Mouse (Mus musculus) hindbrain, embryonic 12.5 days (tissue): Measurements from ENCODE around the gene Mms19. TPM values are rescaled to one million over a fixed set of nuclear protein-coding genes. Genes with fewer than 3 reads are reported as not detected.
"Not testable (repeated sequence)": the region's sequence is repeated elsewhere in the genome, so short reads cannot be mapped to it uniquely, and the experiment has no call there.

ENCODE experiments used
- ATAC-seq: fragments of 200-750 bp; cut with Nextera tagmentation; 2 replicates; pipeline ENCODE4 v1.8.0; 2017; ENCODE audit warnings: moderate TSS enrichment; ENCODE audit not compliant: low FRiP score
- H3K27ac ChIP-seq: fragments of 300-500 bp; sonication (generic); 2 replicates; pipeline ENCODE4 v1.5.1; 2016; ENCODE audit warnings: mild to moderate bottlenecking
- H3K27me3 ChIP-seq: fragments of 300-500 bp; sonication (generic); 2 replicates; pipeline ENCODE4 v1.6.1; 2016; ENCODE audit warnings: mild to moderate bottlenecking
- H3K36me3 ChIP-seq: fragments of 300-500 bp; sonication (generic); 2 replicates; pipeline ENCODE4 v1.6.1; 2016; ENCODE audit warnings: mild to moderate bottlenecking
- H3K4me1 ChIP-seq: fragments of 300-500 bp; sonication (generic); 2 replicates; pipeline ENCODE4 v1.6.1; 2016
- H3K4me2 ChIP-seq: fragments of 300-500 bp; sonication (generic); replicated peaks from 2 replicates; pipeline ENCODE4 v1.6.1; 2016; ENCODE audit warnings: mild to moderate bottlenecking
- H3K4me3 ChIP-seq: fragments of 300-500 bp; sonication (generic); 2 replicates; pipeline ENCODE4 v1.5.1; 2016; ENCODE audit warnings: mild to moderate bottlenecking
- H3K9ac ChIP-seq: fragments of 300-500 bp; sonication (generic); 2 replicates; pipeline ENCODE4 v1.6.1; 2016; ENCODE audit warnings: mild to moderate bottlenecking, moderate library complexity
- H3K9me3 ChIP-seq: fragments of 300-500 bp; sonication (generic); replicated peaks from 2 replicates; pipeline ENCODE4 v1.6.1; 2016; ENCODE audit warnings: mild to moderate bottlenecking
- WGBS: fragments of 180-500 bp; shearing (Covaris S2); methylation state at CpG from one replicate; pipeline ENCODE4 v1.1.7; 2016; 5-methylcytosine and 5-hydroxymethylcytosine counted together
- polyA plus RNA-seq: library from polyadenylated mRNA; unstranded; fragments of >200 nt; fragmentation: Nextera tagmentation; extraction: Ambion mirVana; gene quantifications from 2 replicates; pipeline ENCODE4 v1.2.1, GENCODE M21; 2016

Gene Mms19
- polyA plus RNA-seq, 1 experiment from 2014 or later, result 33.1 TPM

DNA sequence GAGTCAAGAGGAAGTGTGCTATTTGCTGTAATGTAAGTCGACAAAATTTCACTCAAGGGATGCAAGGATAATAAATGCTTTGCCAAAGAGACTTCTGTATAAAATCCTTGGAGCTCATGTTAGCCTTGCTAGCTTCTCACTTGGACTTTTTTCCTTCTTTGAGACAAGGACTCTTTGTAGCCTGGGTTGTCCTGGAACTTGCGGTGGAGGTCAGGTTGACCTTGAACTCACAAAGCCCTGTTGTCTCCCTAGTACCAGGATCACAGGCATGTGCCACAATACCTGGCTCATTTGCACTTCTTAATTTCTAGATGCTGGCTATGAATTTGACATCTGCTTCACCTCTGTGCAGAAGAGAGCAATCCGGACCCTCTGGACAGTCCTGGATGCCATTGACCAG lies 65.7 kb downstream of the Mms19 start:
- WGBS, result 92% methylated on average over 3 of the region's 3 CpGs
- Histone ChIP-seq H3K36me3 (peaks cover 37% of the 10 kb centered on the region), H3K27ac (no peak overlapping the region), H3K4me2 (no peak overlapping the region), H3K4me1 (peaks cover 20% of the 10 kb centered on the region), H3K9me3 (no peaks in the 10 kb centered on the region), H3K4me3 (no peak overlapping the region), H3K27me3 (no peaks in the 10 kb centered on the region), H3K9ac (no peak overlapping the region)
- no peak for ATAC-seq

DNA sequence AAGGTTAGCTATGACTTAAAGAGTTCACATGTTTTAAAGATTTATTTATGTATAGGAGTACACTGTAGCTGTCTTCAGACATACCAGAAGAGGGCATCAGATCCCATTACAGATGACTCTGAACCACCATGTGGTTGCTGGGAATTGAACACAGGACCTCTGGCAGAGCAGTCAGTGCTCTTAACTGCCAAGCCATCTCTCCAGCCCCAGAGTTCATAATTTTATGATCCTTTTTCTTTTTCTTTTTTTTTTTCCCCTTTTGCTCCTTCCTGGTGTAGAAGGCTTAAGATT lies 66.4 kb downstream of the Mms19 start:
- Histone ChIP-seq H3K4me1 (peaks cover 20% of the 10 kb centered on the region), H3K4me2 (peak overlapping the region; percentile 65; the same call in 1 of the 2 replicates), H3K36me3 (peaks cover 32% of the 10 kb centered on the region)
- H3K27me3 ChIP-seq, H3K4me3 ChIP-seq, ATAC-seq, H3K27ac ChIP-seq, H3K9ac ChIP-seq, H3K9me3 ChIP-seq: not testable (repeated sequence)

DNA sequence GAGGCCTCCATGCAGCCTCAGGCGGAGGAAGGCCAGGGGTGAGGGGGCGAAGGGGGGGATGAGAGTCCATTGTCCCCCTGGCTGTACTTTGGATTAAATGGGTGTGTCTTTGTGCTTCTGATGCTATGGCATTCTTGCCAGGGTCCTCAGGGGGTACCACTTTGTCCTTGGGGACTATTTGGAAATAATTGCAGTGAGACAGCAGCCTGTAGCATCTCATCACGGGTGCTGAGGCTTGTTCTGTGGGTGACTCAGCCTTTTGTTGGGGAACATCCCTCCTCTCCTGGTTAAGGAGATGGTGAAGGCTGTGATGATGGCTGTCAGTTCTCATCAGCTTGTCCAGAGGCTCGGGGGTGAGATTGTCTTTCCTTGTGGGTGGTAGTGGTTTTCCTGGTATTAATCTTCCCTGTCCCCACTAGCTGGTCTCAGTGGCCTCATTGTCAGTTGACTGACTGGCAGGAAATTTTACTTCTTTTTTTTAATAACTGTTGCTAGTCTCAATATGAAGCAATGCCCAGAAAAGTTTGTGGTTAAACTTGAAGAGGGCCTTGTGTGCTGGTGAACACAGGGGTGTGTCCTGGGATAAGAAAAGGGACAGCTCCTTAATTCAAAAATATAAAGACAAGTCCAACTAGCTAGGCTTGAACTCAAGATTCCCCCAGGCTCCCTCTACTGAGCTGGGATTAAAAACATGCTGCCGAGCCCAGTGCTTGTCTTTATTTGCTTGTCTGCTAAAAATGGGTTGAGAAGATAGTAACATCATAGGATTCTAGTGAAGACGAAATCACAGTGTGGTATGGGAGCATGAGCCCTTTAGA lies 67.0 kb downstream of the Mms19 start:
- WGBS, result 41% methylated on average over 6 of the region's 6 CpGs
- Histone ChIP-seq H3K27me3 (no peaks in the 10 kb centered on the region), H3K4me2 (peak overlapping the region; percentile 65), H3K36me3 (peaks cover 26% of the 10 kb centered on the region), H3K4me3 (peak overlapping the region; percentile 93), H3K9me3 (no peaks in the 10 kb centered on the region), H3K9ac (peak overlapping the region; percentile 93), H3K4me1 (peaks cover 20% of the 10 kb centered on the region), H3K27ac (no peak overlapping the region)
- no peak for ATAC-seq

DNA sequence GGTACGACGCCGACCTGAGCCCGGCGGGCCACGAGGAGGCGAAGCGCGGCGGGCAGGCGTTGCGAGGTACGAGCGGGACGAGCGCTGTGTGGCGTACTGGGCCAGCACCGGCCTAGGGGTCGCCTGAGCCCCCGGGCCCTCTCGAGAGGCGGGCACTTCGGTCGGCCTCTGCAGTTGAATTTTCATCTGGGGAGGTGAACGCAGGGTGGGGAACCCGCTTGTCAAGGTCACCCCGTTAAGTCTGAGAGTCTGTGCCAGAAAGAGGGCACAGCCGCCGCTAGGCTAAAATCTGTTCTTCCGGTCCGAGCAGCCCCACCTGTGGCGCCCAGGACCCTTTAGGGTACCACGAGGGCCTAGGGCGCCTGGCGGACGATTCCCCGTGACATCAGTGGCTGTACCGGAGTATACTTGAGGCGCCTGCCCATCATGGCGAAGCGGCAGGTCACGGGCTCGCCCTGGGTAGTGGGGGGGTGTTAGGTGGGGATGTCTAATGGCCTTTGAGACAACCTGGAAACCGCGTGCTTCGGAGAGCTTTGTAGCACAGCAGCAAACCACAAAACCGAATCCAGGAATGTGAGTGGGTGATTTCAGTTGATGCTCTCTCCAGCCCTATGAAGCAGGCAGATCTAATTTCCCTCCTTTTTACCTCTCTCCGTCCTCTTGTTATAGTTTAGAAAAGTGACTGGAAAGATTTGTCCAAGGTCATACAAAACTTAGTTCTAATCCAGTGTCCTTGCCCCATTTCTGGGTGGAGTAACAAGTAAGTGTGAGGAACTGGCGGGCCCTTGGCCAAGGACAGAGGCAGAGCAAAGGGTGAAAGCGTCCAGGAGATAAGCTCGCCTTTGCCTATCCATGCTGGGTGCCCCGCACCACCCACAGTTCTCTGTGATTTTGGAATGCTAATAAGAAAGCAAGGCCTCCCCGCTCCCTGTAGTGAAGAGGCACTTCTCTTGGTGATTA lies 68.6 kb downstream of the Mms19 start:
- Histone ChIP-seq H3K36me3 (peaks cover 20% of the 10 kb centered on the region), H3K27ac (peak overlapping the region; percentile 87), H3K4me2 (peak overlapping the region; percentile 65), H3K9me3 (no peaks in the 10 kb centered on the region), H3K4me3 (peak overlapping the region; percentile 93), H3K27me3 (no peaks in the 10 kb centered on the region), H3K4me1 (peaks cover 20% of the 10 kb centered on the region), H3K9ac (peak overlapping the region; percentile 93)
- ATAC-seq, result peak; percentile 49
- WGBS, result under 1% methylated on average over 48 of the region's 53 CpGs

DNA sequence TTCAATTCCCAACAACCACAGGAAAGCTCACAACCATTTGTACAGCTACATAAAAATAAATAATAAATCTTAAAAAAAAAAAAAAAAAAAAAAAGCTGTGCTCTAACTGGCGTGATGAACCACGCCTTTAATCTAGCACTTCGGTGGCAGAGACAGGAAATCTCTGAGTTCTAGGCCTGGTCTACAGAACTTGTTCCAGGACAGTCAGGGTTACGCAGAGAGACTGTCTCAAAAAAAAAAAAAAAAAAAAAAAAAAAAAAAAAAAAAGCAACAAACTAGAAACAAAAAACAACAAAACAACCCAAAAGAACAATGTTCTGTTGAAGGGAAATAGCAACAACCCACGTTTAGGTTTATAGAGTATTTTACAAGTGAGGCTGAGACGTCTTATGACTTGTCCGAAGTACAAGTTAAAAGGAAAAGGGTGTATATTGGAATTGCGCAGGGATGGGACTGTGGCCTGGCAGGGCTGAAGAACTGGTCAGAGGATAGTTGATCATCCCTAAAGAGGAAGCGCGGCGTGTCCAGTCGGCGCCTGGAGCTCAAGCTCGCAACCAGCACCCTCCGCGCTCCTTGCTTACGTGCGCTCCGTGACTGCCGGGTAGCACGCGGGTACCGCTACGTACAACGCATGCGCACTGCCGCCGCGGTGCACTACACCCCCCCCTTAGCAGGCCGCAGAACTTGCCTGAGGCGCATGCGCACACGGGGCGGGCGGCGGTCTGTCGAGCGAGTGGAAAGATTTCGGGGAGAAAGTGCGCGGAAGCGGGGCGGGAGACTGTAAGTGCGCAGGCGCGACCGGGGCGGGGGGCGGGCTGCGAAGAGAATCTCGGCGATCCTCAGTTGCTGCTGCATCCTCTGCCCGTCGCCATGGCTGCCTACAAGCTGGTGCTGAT lies 69.5 kb downstream of the Mms19 start, which contains the start of gene Pgam1:
Gene Pgam1, plus strand, starts transcription at position 746 of the 896 bp plus-strand sequence.
- Histone ChIP-seq H3K4me3 (peak within 1 kb of the TSS; percentile 93), H3K9me3 (no peaks in the 10 kb centered on the region), H3K4me1 (peaks cover 20% of the 10 kb centered on the region), H3K4me2 (peak within 1 kb of the TSS; percentile 65), H3K9ac (peak within 1 kb of the TSS; percentile 93), H3K36me3 (peaks cover 10% of the 10 kb centered on the region), H3K27ac (peak within 1 kb of the TSS; percentile 87), H3K27me3 (0 out of 2 replicates have a peak, but pooled peaks cover 4% of the 10 kb centered on the region)
- 5% methylated on average over 54 of the region's 54 CpGs for WGBS
- ATAC-seq, result peak; percentile 95

DNA sequence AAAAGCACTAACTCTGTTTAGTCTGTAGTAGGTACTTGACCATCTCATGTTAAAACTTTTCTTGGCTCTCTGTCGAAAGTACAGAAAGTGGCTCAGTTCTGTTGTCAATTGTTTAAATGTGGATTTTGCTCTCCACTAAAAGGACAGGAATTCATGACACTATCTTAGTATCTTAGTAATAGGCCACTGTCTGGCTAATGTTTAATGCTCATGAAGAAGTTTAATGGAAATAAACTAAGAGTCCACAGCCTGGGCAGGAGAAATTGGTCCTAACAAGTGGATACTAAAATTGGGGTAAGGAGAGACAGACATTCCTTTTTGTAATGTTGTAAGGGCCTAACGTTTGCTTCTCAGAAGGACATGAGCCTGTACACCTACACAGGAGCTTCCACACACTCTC lies 70.6 kb downstream of the Mms19 start:
- Histone ChIP-seq H3K4me1 (peaks cover 20% of the 10 kb centered on the region), H3K4me2 (no peak overlapping the region), H3K36me3 (0 out of 2 replicates have a peak, but pooled peaks cover 2% of the 10 kb centered on the region), H3K27ac (no peak overlapping the region), H3K27me3 (0 out of 2 replicates have a peak, but pooled peaks cover 4% of the 10 kb centered on the region), H3K4me3 (no peak overlapping the region), H3K9ac (no peak overlapping the region), H3K9me3 (no peaks in the 10 kb centered on the region)
- 82% methylated on average over 2 of the region's 2 CpGs for WGBS
- ATAC-seq, result no peak

DNA sequence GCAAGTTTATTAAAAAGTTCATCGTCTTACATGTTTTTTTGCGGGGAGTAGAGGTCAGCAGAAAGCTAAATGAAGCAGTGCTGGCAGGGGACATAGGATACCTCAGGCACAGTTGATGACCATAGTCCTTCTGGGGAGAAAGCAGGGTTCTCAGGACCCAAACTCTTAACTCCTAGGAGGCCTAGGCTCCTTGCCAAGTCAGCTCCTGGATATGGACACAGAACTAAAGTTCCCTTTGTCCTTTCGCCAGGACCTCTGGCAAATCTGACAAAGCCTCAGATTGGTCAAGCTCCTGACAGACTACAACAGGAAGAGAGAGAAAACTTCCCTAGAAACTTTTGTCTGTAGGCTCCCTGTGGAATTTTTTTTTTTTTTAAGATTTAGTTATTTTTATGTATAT lies 72.2 kb downstream of the Mms19 start:
- H3K4me1 ChIP-seq, result peaks cover 13% of the 10 kb centered on the region
- H3K9me3 ChIP-seq, result no peaks in the 10 kb centered on the region
- no peak overlapping the region for H3K4me2 ChIP-seq
- no peak overlapping the region for H3K9ac ChIP-seq
- 0 out of 2 replicates have a peak, but pooled peaks cover 4% of the 10 kb centered on the region for H3K27me3 ChIP-seq
- H3K4me3 ChIP-seq, result no peak overlapping the region
- no peak overlapping the region for H3K27ac ChIP-seq
- no peaks in the 10 kb centered on the region for H3K36me3 ChIP-seq
- WGBS, result 91% methylated on average over 3 of the region's 3 CpGs
- no peak for ATAC-seq

DNA sequence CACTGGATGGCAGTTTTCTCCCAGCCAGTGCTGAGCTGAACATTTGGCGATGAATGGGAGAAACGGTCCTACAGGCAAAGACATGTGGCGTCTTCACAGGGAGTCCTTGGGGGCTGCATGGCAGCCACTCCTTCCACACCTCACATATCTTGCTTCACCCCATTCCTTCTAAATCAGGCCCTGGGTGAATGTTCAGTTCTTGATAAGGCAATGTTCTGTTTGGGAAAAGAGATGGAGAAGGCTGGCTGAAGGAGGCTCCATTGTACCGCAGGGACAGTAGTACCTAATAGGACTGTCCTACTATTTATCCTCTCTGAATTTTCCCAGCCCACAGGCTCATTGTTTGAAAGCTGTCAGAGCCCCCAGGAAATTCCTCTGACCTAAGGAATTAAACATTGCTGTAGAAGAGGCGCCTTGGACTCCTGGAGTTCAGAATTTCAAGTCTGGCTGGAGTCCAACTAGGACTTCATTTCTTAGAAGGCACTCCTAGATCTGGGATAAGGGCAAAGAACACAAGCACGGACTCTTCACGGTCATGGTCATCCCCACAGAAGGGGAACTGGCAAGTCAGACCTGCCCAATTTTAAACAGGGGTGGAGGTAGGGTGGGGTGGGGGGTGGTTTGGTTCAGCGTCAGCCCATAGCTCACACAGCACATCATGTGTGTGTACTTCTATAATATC lies 73.7 kb downstream of the Mms19 start:
- Histone ChIP-seq H3K36me3 (no peaks in the 10 kb centered on the region), H3K27ac (no peak overlapping the region), H3K9ac (no peak overlapping the region), H3K4me1 (no peaks in the 10 kb centered on the region), H3K9me3 (no peaks in the 10 kb centered on the region), H3K4me2 (no peak overlapping the region), H3K4me3 (no peak overlapping the region), H3K27me3 (0 out of 2 replicates have a peak, but pooled peaks cover 4% of the 10 kb centered on the region)
- no peak for ATAC-seq
- WGBS, result 55% methylated on average over 8 of the region's 8 CpGs

DNA sequence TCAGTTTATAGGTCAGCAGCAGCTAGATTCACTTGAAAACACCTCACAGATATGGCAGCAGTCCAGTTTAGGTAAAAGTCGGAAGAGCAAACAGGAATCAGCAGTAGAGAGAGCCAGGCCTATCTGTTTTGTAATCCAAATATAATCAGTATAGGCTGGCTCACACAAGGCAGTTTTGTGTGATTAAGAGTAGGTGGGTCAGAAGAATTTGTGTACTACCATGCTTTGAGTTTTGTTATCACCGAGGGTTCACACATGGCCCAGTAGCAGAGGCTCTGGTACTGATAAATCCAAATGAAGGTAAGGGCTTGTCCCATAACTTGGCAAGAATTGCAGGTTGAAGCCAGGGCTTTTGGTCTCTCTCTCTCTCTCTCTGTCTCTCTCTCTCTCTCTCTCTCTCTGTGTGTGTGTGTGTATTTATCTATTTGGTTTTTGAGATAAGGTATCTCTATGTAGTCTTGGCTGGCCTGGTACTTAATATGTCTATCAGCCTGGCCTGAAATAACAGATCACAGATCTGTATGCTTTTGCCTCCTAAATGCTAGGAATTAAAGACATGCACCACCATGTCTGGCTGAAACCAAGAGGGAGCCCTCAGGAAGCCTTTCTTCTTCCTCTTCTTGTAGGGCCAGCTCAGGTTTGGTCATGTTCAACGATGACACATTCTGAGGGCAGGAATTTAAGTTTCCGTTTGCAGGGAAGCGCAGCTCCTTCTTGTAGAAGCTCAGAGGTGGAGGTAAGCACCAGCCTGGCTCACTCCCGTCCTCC lies 74.5 kb downstream of the Mms19 start:
- ATAC-seq, result no peak
- H3K9ac ChIP-seq, result no peak overlapping the region
- no peak overlapping the region for H3K4me3 ChIP-seq
- no peaks in the 10 kb centered on the region for H3K4me1 ChIP-seq
- H3K27me3 ChIP-seq, result 0 out of 2 replicates have a peak, but pooled peaks cover 4% of the 10 kb centered on the region
- H3K9me3 ChIP-seq, result no peaks in the 10 kb centered on the region
- H3K27ac ChIP-seq, result no peak overlapping the region
- H3K4me2 ChIP-seq, result no peak overlapping the region
- no peaks in the 10 kb centered on the region for H3K36me3 ChIP-seq
- WGBS, result 61% methylated on average over 6 of the region's 6 CpGs

DNA sequence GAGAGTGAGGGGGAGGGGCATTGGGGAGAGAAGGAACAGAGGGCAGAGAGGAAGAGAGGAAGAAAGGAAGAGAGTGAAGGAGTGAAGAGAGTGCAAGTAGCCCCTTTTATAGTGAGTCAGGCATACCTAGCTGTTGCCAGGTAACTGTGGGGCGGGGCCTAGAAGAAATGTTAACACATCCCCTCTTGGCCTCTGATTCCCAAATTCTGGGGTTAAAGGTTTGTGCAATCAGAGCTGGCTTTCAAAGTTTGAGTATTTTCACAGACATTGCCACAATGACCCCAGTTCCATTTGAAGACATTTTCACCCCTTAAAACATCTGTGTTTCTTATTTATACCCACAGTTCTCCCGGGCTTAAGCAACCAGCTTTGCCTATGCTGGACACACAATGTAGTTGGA lies 75.7 kb downstream of the Mms19 start:
- H3K9ac ChIP-seq, result no peak overlapping the region
- no peak overlapping the region for H3K4me3 ChIP-seq
- no peaks in the 10 kb centered on the region for H3K36me3 ChIP-seq
- ATAC-seq, result no peak
- H3K9me3 ChIP-seq, result no peaks in the 10 kb centered on the region
- 85% methylated on average over 2 of the region's 2 CpGs for WGBS
- H3K4me1 ChIP-seq, result no peaks in the 10 kb centered on the region
- H3K4me2 ChIP-seq, result no peak overlapping the region
- no peak overlapping the region for H3K27ac ChIP-seq
- H3K27me3 ChIP-seq, result 0 out of 2 replicates have a peak, but pooled peaks cover 4% of the 10 kb centered on the region
